Mouse (Mus musculus): ENCODE data around the gene Mfap4. TPM values are rescaled to one million over a fixed set of nuclear protein-coding genes. Genes with fewer than 3 reads are reported as not detected.

The Mfap4 gene
- polyA plus RNA-seq, 1 experiment from 2014 or later = 111 TPM

Other genes with a start within 250 kb of the Mfap4 start
- 24.9 and 26.8 TPM in 2 replicates for gene Aldh3a2, start 218.0 kb upstream of the Mfap4 start, polyA plus RNA-seq (2014; fragmentation: Nextera tagmentation; extraction: Ambion mirVana)
- not detected in 2 replicates for gene Slc47a2, start 142.6 kb upstream of the Mfap4 start, polyA plus RNA-seq (2014; fragmentation: Nextera tagmentation; extraction: Ambion mirVana)
- gene Slc47a1, start 107.1 kb upstream of the Mfap4 start, polyA plus RNA-seq (2014; fragmentation: Nextera tagmentation; extraction: Ambion mirVana) = 0.08 and 0.15 TPM in 2 replicates
- 0.56 and 0.74 TPM in 2 replicates for gene Rnf112, start 31.3 kb upstream of the Mfap4 start, polyA plus RNA-seq (2014; fragmentation: Nextera tagmentation; extraction: Ambion mirVana)
- gene Mapk7, start 9.0 kb downstream of the Mfap4 start, polyA plus RNA-seq (2014; fragmentation: Nextera tagmentation; extraction: Ambion mirVana) = 51.5 and 54.7 TPM in 2 replicates
- gene B9d1, start 19.7 kb downstream of the Mfap4 start, polyA plus RNA-seq (2014; fragmentation: Nextera tagmentation; extraction: Ambion mirVana) = 34.3 and 42.1 TPM in 2 replicates
- gene Epn2, start 94.3 kb downstream of the Mfap4 start, polyA plus RNA-seq (2014; fragmentation: Nextera tagmentation; extraction: Ambion mirVana) = 28.8 and 34.2 TPM in 2 replicates
- gene Grap, start 167.8 kb downstream of the Mfap4 start, polyA plus RNA-seq (2014; fragmentation: Nextera tagmentation; extraction: Ambion mirVana) = 5.3 and 6.8 TPM in 2 replicates
- gene Fam83g, start 198.7 kb downstream of the Mfap4 start, polyA plus RNA-seq (2014; fragmentation: Nextera tagmentation; extraction: Ambion mirVana) = 0.18 and 0.31 TPM in 2 replicates
- gene Slc5a10, start 235.4 kb downstream of the Mfap4 start, polyA plus RNA-seq (2014; fragmentation: Nextera tagmentation; extraction: Ambion mirVana) = 0.09 TPM in 1 of 2 replicates, not detected in the other

Measured in hindbrain, embryonic 11.5 days (tissue).